Mouse (Mus musculus): ENCODE data around the gene Epha2. TPM values are rescaled to one million over a fixed set of nuclear protein-coding genes. Genes with fewer than 3 reads are reported as not detected.
A peak's percentile ranks its signal among the peaks of the same experiment; 100 is the strongest.

Gene Epha2
- polyA plus RNA-seq, 1 experiment, result 1.6 TPM

GRCm38 (mm10) chr4:141306057-141306456 lies 5.0 kb downstream of the Epha2 start:
- no peak overlapping the region for H3K4me3 ChIP-seq (ENCODE audit: insufficient read depth, low read depth, low read length)
- H3K4me1 ChIP-seq (ENCODE audit: control insufficient read depth, insufficient read depth, insufficient read length, low read length), result peaks cover 18% of the 10 kb centered on the region
- no peak overlapping the region for H3K27ac ChIP-seq (replicated peaks; ENCODE audit: low read depth, low read length)

- H3K4me1 ChIP-seq (ENCODE audit: control insufficient read depth, insufficient read depth, insufficient read length, low read length), result peaks cover 31% of the 10 kb centered on the region
- no peak overlapping the region for H3K4me3 ChIP-seq (ENCODE audit: insufficient read depth, low read depth, low read length)
- no peak overlapping the region for H3K27ac ChIP-seq (replicated peaks; ENCODE audit: low read depth, low read length)
Observed at GRCm38 (mm10) chr4:141308381-141308780, 7.3 kb downstream of the Epha2 start.

GRCm38 (mm10) chr4:141308857-141309772 lies 8.1 kb downstream of the Epha2 start:
- peaks cover 39% of the 10 kb centered on the region for H3K4me1 ChIP-seq (ENCODE audit: control insufficient read depth, insufficient read depth, insufficient read length, low read length)

GRCm38 (mm10) chr4:141309773-141310145 lies 8.7 kb downstream of the Epha2 start:
- Histone ChIP-seq H3K4me1 (ENCODE audit: control insufficient read depth, insufficient read depth, insufficient read length, low read length) (peaks cover 39% of the 10 kb centered on the region), H3K27ac (replicated peaks; ENCODE audit: low read depth, low read length) (peak overlapping the region; percentile 15), H3K4me3 (ENCODE audit: insufficient read depth, low read depth, low read length) (no peak overlapping the region)

More at GRCm38 (mm10) chr4:141308857-141309772, 8.1 kb downstream of the Epha2 start:
- Histone ChIP-seq H3K4me3 (ENCODE audit: insufficient read depth, low read depth, low read length) (no peak overlapping the region), H3K27ac (replicated peaks; ENCODE audit: low read depth, low read length) (peak overlapping the region; percentile 15)

GRCm38 (mm10) chr4:141310191-141310606 lies 9.2 kb downstream of the Epha2 start:
- Histone ChIP-seq H3K4me1 (ENCODE audit: control insufficient read depth, insufficient read depth, insufficient read length, low read length) (peaks cover 39% of the 10 kb centered on the region), H3K27ac (replicated peaks; ENCODE audit: low read depth, low read length) (peak overlapping the region; percentile 15), H3K4me3 (ENCODE audit: insufficient read depth, low read depth, low read length) (no peak overlapping the region)

DNA sequence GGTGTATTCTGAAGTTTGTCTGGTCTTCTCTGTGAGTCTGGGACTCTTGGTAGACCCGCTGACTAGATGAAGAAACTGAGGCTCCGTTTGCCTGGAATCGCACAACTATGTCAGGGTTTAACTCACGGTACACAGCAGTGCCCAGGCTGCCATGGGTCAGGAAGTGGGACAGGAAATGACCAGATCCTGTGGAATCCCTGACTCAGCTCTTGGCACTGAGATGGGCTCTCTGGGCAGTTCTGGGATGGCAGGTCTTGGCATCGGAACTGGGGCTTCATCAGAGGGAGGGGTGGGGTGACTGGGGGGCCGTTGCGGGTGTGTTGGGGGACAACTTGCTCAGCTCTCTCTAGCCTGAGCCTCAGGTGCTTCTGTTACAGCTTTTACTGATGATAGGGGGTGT lies 10.0 kb downstream of the Epha2 start:
- Histone ChIP-seq H3K4me3 (ENCODE audit: insufficient read depth, low read depth, low read length) (no peak overlapping the region), H3K4me1 (ENCODE audit: control insufficient read depth, insufficient read depth, insufficient read length, low read length) (peaks cover 43% of the 10 kb centered on the region), H3K27ac (replicated peaks; ENCODE audit: low read depth, low read length) (0 out of 2 replicates have a peak overlapping the region, but pooled peaks have one; percentile 18)

- no peak overlapping the region for H3K4me3 ChIP-seq (ENCODE audit: insufficient read depth, low read depth, low read length)
- H3K27ac ChIP-seq (replicated peaks; ENCODE audit: low read depth, low read length), result 0 out of 2 replicates have a peak overlapping the region, but pooled peaks have one; percentile 9
- peaks cover 45% of the 10 kb centered on the region for H3K4me1 ChIP-seq (ENCODE audit: control insufficient read depth, insufficient read depth, insufficient read length, low read length)
Observed at GRCm38 (mm10) chr4:141311506-141311905, 10.5 kb downstream of the Epha2 start.

GRCm38 (mm10) chr4:141311908-141312307 lies 10.9 kb downstream of the Epha2 start:
- H3K27ac ChIP-seq (replicated peaks; ENCODE audit: low read depth, low read length), result no peak overlapping the region

GRCm38 (mm10) chr4:141312513-141313131 lies 11.6 kb downstream of the Epha2 start:
- Histone ChIP-seq H3K4me3 (ENCODE audit: insufficient read depth, low read depth, low read length) (no peak overlapping the region), H3K27ac (replicated peaks; ENCODE audit: low read depth, low read length) (no peak overlapping the region), H3K4me1 (ENCODE audit: control insufficient read depth, insufficient read depth, insufficient read length, low read length) (peaks cover 50% of the 10 kb centered on the region)

More at GRCm38 (mm10) chr4:141311908-141312307, 10.9 kb downstream of the Epha2 start:
- Histone ChIP-seq H3K4me1 (ENCODE audit: control insufficient read depth, insufficient read depth, insufficient read length, low read length) (peaks cover 47% of the 10 kb centered on the region), H3K4me3 (ENCODE audit: insufficient read depth, low read depth, low read length) (no peak overlapping the region)

DNA sequence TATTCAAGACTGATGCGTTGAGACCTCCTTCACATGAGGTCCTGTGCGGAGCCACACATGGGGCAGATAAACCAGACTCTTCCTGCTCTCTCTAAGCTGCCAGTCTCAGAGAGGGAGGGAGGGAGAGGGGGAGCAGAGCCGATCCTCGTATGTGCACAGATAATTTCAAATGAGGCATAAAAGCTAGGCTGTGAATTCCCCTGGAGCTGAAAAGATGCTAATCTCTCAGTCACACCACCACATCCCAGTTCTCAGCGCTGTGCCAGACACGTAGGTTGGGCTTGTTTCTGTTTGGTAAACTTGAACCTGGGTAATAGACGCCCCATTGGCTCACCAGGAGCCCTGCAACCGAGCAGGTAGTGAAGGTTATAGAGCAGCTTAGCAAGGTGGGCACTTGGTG lies 12.4 kb downstream of the Epha2 start:
- Histone ChIP-seq H3K27ac (replicated peaks; ENCODE audit: low read depth, low read length) (no peak overlapping the region), H3K4me1 (ENCODE audit: control insufficient read depth, insufficient read depth, insufficient read length, low read length) (peaks cover 50% of the 10 kb centered on the region), H3K4me3 (ENCODE audit: insufficient read depth, low read depth, low read length) (no peak overlapping the region)

GRCm38 (mm10) chr4:141313924-141314323 lies 12.9 kb downstream of the Epha2 start:
- no peak overlapping the region for H3K4me3 ChIP-seq (ENCODE audit: insufficient read depth, low read depth, low read length)
- H3K4me1 ChIP-seq (ENCODE audit: control insufficient read depth, insufficient read depth, insufficient read length, low read length), result peaks cover 50% of the 10 kb centered on the region
- peak overlapping the region; percentile 10; the same call in 1 of the 2 replicates for H3K27ac ChIP-seq (replicated peaks; ENCODE audit: low read depth, low read length)

- H3K27ac ChIP-seq (replicated peaks; ENCODE audit: low read depth, low read length), result no peak overlapping the region
- H3K4me3 ChIP-seq (ENCODE audit: insufficient read depth, low read depth, low read length), result no peak overlapping the region
- H3K4me1 ChIP-seq (ENCODE audit: control insufficient read depth, insufficient read depth, insufficient read length, low read length), result peaks cover 44% of the 10 kb centered on the region
Observed at GRCm38 (mm10) chr4:141314745-141315144, 13.7 kb downstream of the Epha2 start.

GRCm38 (mm10) chr4:141316023-141316422 lies 15.0 kb downstream of the Epha2 start:
- peak overlapping the region; percentile 75 for H3K27ac ChIP-seq (replicated peaks; ENCODE audit: low read depth, low read length)

GRCm38 (mm10) chr4:141316498-141317180 lies 15.6 kb downstream of the Epha2 start:
- H3K27ac ChIP-seq (replicated peaks; ENCODE audit: low read depth, low read length), result peak overlapping the region; percentile 73
- H3K4me3 ChIP-seq (ENCODE audit: insufficient read depth, low read depth, low read length), result no peak overlapping the region
- H3K4me1 ChIP-seq (ENCODE audit: control insufficient read depth, insufficient read depth, insufficient read length, low read length), result peaks cover 28% of the 10 kb centered on the region

More at GRCm38 (mm10) chr4:141316023-141316422, 15.0 kb downstream of the Epha2 start:
- Histone ChIP-seq H3K4me1 (ENCODE audit: control insufficient read depth, insufficient read depth, insufficient read length, low read length) (peaks cover 32% of the 10 kb centered on the region), H3K4me3 (ENCODE audit: insufficient read depth, low read depth, low read length) (no peak overlapping the region)

- Histone ChIP-seq H3K27ac (replicated peaks; ENCODE audit: low read depth, low read length) (no peak overlapping the region), H3K4me3 (ENCODE audit: insufficient read depth, low read depth, low read length) (no peak overlapping the region), H3K4me1 (ENCODE audit: control insufficient read depth, insufficient read depth, insufficient read length, low read length) (peaks cover 21% of the 10 kb centered on the region)
Observed at GRCm38 (mm10) chr4:141317914-141318313, 16.9 kb downstream of the Epha2 start.

Data from brown adipose tissue, adult 24 weeks (tissue).